Mouse (Mus musculus) CH12.LX (cell line): ENCODE data around the gene Cyfip2. TPM values are rescaled to one million over a fixed set of nuclear protein-coding genes. Genes with fewer than 3 reads are reported as not detected.

ENCODE experiments used
- DNase-seq: peaks from one replicate; pipeline ENCODE4 v3.0.0-alpha.2; 2013; ENCODE audit errors: extremely low read depth
- H3K27ac ChIP-seq: 2 replicates; pipeline ENCODE4 v1.5.1; 2012; ENCODE audit warnings: low read depth, mild to moderate bottlenecking, control low read depth, moderate library complexity; ENCODE audit not compliant: insufficient read depth
- H3K27me3 ChIP-seq: replicated peaks from 2 replicates; pipeline ENCODE3; 2012; ENCODE audit warnings: inconsistent platforms
- H3K36me3 ChIP-seq, 2 experiments: replicated peaks in 1 of 2; 2 replicates each; pipeline versions ENCODE3 to v1.6.1; 2012; ENCODE audit warnings: inconsistent platforms in 1 of 2, low read length in 1 of 2, mild to moderate bottlenecking in 1 of 2, mixed read lengths in 1 of 2, moderate library complexity in 1 of 2; ENCODE audit not compliant: control insufficient read depth in 1 of 2, insufficient read depth in 1 of 2
- H3K4me1 ChIP-seq, 2 experiments: 2 replicates each; pipeline ENCODE4 v1.6.1; 2012; ENCODE audit warnings: inconsistent platforms in 1 of 2, moderate library complexity in 1 of 2; ENCODE audit not compliant: insufficient read depth in 2 of 2, control insufficient read depth in 1 of 2
- H3K4me2 ChIP-seq: 2 replicates; pipeline ENCODE4 v1.6.1; 2012; ENCODE audit warnings: low read depth, mild to moderate bottlenecking, control low read depth; ENCODE audit not compliant: poor library complexity, insufficient read depth, severe bottlenecking
- H3K4me3 ChIP-seq, 3 experiments: fragments of 150-350 bp in 1 of 3; sonication (generic) in 1 of 3; replicated peaks in 1 of 3; 2 replicates each; pipeline versions ENCODE3 to v1.5.1; 2011 to 2012; ENCODE audit warnings: low read depth in 2 of 3, low read length in 2 of 3, mild to moderate bottlenecking in 2 of 3, moderate library complexity in 2 of 3, control low read depth in 1 of 3, improper control_type of control experiment in 1 of 3, inconsistent platforms in 1 of 3, mixed read lengths in 1 of 3; ENCODE audit not compliant: poor library complexity in 1 of 3
- H3K79me2 ChIP-seq: replicated peaks from 2 replicates; pipeline ENCODE4 v1.6.1; 2012; ENCODE audit warnings: mild to moderate bottlenecking, moderate library complexity; ENCODE audit not compliant: control insufficient read depth, poor library complexity, insufficient read depth, severe bottlenecking; ENCODE audit errors: extremely low read depth
- H3K9ac ChIP-seq: 2 replicates; pipeline ENCODE4 v1.6.1; 2012; ENCODE audit warnings: low read depth, mild to moderate bottlenecking, control low read depth, moderate library complexity; ENCODE audit not compliant: insufficient read depth
- H3K9me3 ChIP-seq: replicated peaks from 2 replicates; pipeline ENCODE3; 2012; ENCODE audit warnings: low read length, inconsistent platforms, mixed read lengths
- CHD1 ChIP-seq: IDR thresholded peaks from 2 replicates; pipeline ENCODE4 v1.6.1; 2012; ENCODE audit warnings: low read depth, low read length, improper control_type of control experiment, inconsistent platforms
- CHD2 ChIP-seq: IDR thresholded peaks from 2 replicates; pipeline ENCODE4 v1.6.1; 2011; ENCODE audit warnings: low read length, improper control_type of control experiment
- CTCF ChIP-seq, 2 experiments: IDR thresholded peaks in 1 of 2; conservative IDR thresholded peaks in 1 of 2; 2 replicates each; pipeline ENCODE4 v1.5.1; 2011 to 2012; ENCODE audit warnings: low read depth in 2 of 2, low read length in 2 of 2, improper control_type of control experiment in 1 of 2, inconsistent platforms in 1 of 2, mild to moderate bottlenecking in 1 of 2, moderate library complexity in 1 of 2
- EP300 ChIP-seq: IDR thresholded peaks from 2 replicates; pipeline ENCODE4 v1.6.1; 2011; ENCODE audit warnings: low read length, improper control_type of control experiment
- HCFC1 ChIP-seq: IDR thresholded peaks from 2 replicates; pipeline ENCODE4 v1.6.1; 2012; ENCODE audit warnings: low read depth, mild to moderate bottlenecking, inconsistent platforms, low read length, improper control_type of control experiment
- JUND ChIP-seq: conservative IDR thresholded peaks from 2 replicates; pipeline ENCODE4 v1.6.1; 2011; ENCODE audit warnings: low read depth, low read length, improper control_type of control experiment
- MAZ ChIP-seq: IDR thresholded peaks from 2 replicates; pipeline ENCODE4 v1.6.1; 2012; ENCODE audit warnings: low read depth, mild to moderate bottlenecking, inconsistent platforms, low read length, improper control_type of control experiment, moderate library complexity
- MXI1 ChIP-seq: IDR thresholded peaks from 2 replicates; pipeline ENCODE4 v1.6.1; 2011; ENCODE audit warnings: mild to moderate bottlenecking, low read depth, low read length, improper control_type of control experiment
- NELFE ChIP-seq: IDR thresholded peaks from 2 replicates; pipeline ENCODE4 v1.6.1; 2011; ENCODE audit warnings: low read depth, low read length, improper control_type of control experiment
- NRF1 ChIP-seq: IDR thresholded peaks from 2 replicates; pipeline ENCODE4 v1.6.1; 2014; ENCODE audit warnings: low read depth, mild to moderate bottlenecking, inconsistent platforms, low read length, improper control_type of control experiment, moderate library complexity
- SMC3 ChIP-seq: IDR thresholded peaks from 2 replicates; pipeline ENCODE4 v1.6.1; 2011; ENCODE audit warnings: low read depth, low read length, improper control_type of control experiment
- TBP ChIP-seq: conservative IDR thresholded peaks from 2 replicates; pipeline ENCODE4 v1.6.1; 2011; ENCODE audit warnings: low read depth, low read length, improper control_type of control experiment
- USF1 ChIP-seq: IDR thresholded peaks from 2 replicates; pipeline ENCODE4 v1.6.1; 2014; ENCODE audit warnings: low read depth, mild to moderate bottlenecking, inconsistent platforms, low read length, improper control_type of control experiment
- USF2 ChIP-seq: conservative IDR thresholded peaks from 2 replicates; pipeline ENCODE4 v1.6.1; 2011; ENCODE audit warnings: low read depth, low read length, improper control_type of control experiment
- dilution Hi-C: fragments of 300-500 bp; cut with MboI; formaldehyde crosslinking; loops from 2 replicates; pipeline ENCODE4 v1.14.3; 2020; ENCODE audit warnings: low sequenced_read_pairs; ENCODE audit not compliant: extremely low pct_unique_long_range_greater_than_20kb, extremely low pct_ligation_motif_present
- in situ Hi-C: fragments of 300-500 bp; cut with MboI; formaldehyde crosslinking; loops from 3 replicates; pipeline ENCODE4 v1.14.3; 2019; ENCODE audit warnings: low sequenced_read_pairs, low pct_ligation_motif_present, low pct_unique_long_range_greater_than_20kb, mixed read lengths
- polyA plus RNA-seq: library from polyadenylated mRNA; unstranded; fragments of >175 nt; gene quantifications from 2 replicates; pipeline ENCODE4 v1.2.1, GENCODE M21; 2012; ENCODE audit warnings: low read depth; ENCODE audit not compliant: insufficient read length
- total RNA-seq, 2 experiments: library from RNA; depleted of rRNA; stranded (reverse); fragments of 300-350 nt in 1 of 2; fragments of >200 nt in 1 of 2; gene quantifications; 2 replicates each; pipeline ENCODE4 v1.2.3; 2012 to 2014

Cyfip2 gene
- total and polyA plus RNA-seq, 3 experiments, result 40.7 to 194 (median 97.6) TPM

DNA sequence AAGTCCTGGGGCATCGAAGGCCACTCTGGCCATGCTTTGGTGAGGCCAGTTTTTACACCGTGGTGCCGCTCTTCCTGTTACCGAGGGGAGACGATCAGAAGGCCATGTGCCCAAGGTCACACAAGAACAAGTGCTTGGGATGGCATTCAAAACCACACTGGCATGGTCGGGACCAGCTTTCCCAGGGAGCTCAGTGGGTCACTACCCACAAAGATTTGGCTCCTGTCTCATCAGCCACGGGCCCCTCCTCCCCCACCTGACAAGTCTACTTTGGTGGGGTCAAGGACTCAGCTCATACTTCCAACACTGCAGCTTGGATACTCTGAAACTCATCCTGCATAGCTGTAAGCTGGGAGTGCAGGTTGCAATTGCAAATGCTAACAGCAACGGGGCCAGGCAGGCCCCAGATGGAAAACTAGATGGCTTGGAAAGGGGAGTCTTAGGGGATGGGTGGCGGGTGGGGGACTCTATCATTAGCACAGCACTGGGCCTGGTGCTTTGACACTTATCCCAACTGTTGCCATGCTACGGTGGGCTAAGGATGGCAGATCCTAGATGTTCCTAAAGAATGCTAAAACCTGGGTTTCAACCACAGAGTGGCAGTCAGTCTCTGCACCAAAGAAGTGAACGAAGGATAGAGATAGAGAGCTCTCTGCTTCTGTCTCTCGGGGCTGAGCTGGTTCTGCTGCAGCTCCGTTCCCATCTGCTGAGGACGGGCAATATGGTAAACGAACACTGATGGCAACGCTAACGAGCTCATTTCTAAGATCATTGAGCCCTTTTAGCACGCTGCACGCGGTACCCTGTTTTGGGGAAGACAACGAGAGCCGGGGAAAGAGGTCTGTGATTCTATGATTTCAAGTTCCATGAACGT, 67.7 kb downstream of the Cyfip2 start:
- Histone ChIP-seq H3K9me3 (no peaks in the 10 kb centered on the region), H3K79me2 (no peaks in the 10 kb centered on the region), H3K36me3 (peaks cover 86 to 88% of the 10 kb centered on the region in 2 experiments), H3K4me1 (peaks cover 0 to 6% of the 10 kb centered on the region in 2 experiments; a peak in 1 of 4 replicates), H3K4me2 (no peak overlapping the region)
- TF ChIP-seq CTCF (conservative IDR thresholded peaks at IDR 0.05 in 1 of 2, IDR thresholded peaks at IDR 0.05 in 1 of 2; ENCODE audit: low read depth in 2 of 2, low read length in 2 of 2), result no peak
- TF ChIP-seq SMC3, result no peak
- no peak for TF ChIP-seq NELFE
- no peak for TF ChIP-seq CHD2
- no peak for TF ChIP-seq MXI1
- no peak for TF ChIP-seq CHD1
- TF ChIP-seq HCFC1, result no peak
- TF ChIP-seq EP300, result no peak
- TF ChIP-seq, all 38 proteins: peak for 0
- no peak overlapping the region for H3K27ac ChIP-seq
- dilution Hi-C loops (no loop called here), in situ Hi-C loops (no loop called here)
- no peaks in the 10 kb centered on the region for H3K27me3 ChIP-seq
- DNase-seq, result no peak
- no peak overlapping the region for H3K9ac ChIP-seq
- H3K4me3 ChIP-seq, result no peak overlapping the region

DNA sequence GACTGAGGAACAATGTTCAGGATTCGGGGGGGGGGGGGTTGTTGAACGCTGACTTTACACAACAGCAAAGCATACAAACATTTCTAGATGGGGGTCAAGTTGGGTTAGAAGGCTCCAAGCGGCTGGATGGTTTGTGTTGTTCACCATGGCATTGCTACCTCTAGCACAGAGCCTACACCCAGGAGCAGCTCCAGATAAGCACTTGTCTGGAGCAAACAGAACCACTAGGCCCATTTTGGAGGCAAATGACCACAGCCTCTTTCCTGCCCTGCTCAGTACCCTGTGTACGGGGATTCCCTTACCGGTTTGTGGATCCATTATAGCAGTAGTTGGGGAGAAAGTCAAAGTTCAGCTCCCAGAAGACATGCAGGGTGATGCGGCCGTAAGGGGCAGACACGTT, 70.7 kb downstream of the Cyfip2 start:
- no peak overlapping the region for H3K9ac ChIP-seq
- DNase-seq, result no peak
- no peaks in the 10 kb centered on the region for H3K9me3 ChIP-seq
- dilution Hi-C loops (no loop called here), in situ Hi-C loops (no loop called here)
- no peaks in the 10 kb centered on the region for H3K27me3 ChIP-seq
- no peak overlapping the region for H3K4me2 ChIP-seq
- H3K36me3 ChIP-seq, result peaks cover 88% of the 10 kb centered on the region in 2 experiments
- TF ChIP-seq NRF1 (no peak), JUND (no peak), MAZ (no peak), TBP (no peak), USF2 (no peak), USF1 (no peak)
- no peaks in the 10 kb centered on the region for H3K79me2 ChIP-seq
- H3K27ac ChIP-seq, result no peak overlapping the region
- H3K4me3 ChIP-seq, result no peak overlapping the region
- H3K4me1 ChIP-seq, result no peaks in the 10 kb centered on the region
